In the genomic region with DNA sequence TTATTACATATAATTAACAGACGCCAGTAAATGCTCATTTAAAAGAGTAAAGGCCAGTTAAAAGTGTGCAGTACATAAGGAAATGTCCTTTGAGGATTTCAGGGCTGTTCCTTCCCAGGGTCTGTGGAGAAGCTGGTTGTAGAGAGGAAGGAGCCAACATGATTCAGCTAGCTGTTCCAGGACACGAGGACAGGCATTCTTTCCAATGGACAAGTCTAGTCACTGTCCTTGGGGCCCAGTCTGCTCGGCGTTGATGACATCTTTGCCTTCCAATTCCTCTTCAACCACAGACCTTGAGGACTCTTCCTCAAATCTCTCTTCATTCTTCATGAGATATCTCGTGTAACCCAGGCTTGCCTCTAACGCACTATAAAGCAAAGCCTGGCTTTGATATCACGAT, we compare ENCODE assay signal across 32 mouse cellular contexts. TPM values are rescaled to one million over a fixed set of nuclear protein-coding genes. Genes with fewer than 3 reads are reported as not detected.
DNase-seq lines count a peak whose midpoint lies in the region; ATAC-seq lines count a peak whose summit lies in the region.
"Had no signal": no experiment of that assay in that cellular context is flagged by ENCODE, and none has a peak within 500 bp of the region (broad histone marks: within the 10 kb centered on the region; RNA-seq: fewer than 3 reads in every experiment).

No protein-coding gene starts in this region.

- no peak overlapping the region for H3K9ac ChIP-seq in kidney, embryonic 14.5 days (ENCODE audit: low read depth, low read length)
- H3K9ac ChIP-seq: forebrain, embryonic 15.5 days; heart, embryonic 13.5 days; hindbrain, embryonic 12.5 days; lung, embryonic 15.5 days; neural tube, embryonic 12.5 days had no signal

- no peak for ATAC-seq in kidney, embryonic 14.5 days (ENCODE audit: low FRiP score, low TSS enrichment)
- ATAC-seq: forebrain, embryonic 15.5 days had no signal

- no peak overlapping the region for H3K4me3 ChIP-seq in kidney, embryonic 14.5 days (ENCODE audit: low read length)
- H3K4me3 ChIP-seq: embryonic facial prominence, embryonic 10.5 days; hindbrain, embryonic 12.5 days; layer of hippocampus, adult 2 months; limb, embryonic 10.5 days; neural tube, embryonic 12.5 days had no signal

- 84% methylated on average over 7 of the region's 7 CpGs for WGBS in kidney, embryonic 14.5 days

- H3K27me3 ChIP-seq in kidney, embryonic 14.5 days (ENCODE audit: control insufficient read depth, insufficient read depth, low read length): 0 out of 2 replicates have a peak, but pooled peaks cover 3% of the 10 kb centered on the region
- H3K27me3 ChIP-seq: forebrain, embryonic 15.5 days; hindbrain, embryonic 12.5 days; neural tube, embryonic 12.5 days had no signal

- H3K4me1 ChIP-seq in kidney, embryonic 14.5 days (ENCODE audit: control insufficient read depth, insufficient read depth, low read length): no peaks in the 10 kb centered on the region
- H3K4me1 ChIP-seq: neural tube, embryonic 12.5 days had no signal

- H3K9me3 ChIP-seq in kidney, embryonic 14.5 days (ENCODE audit: control insufficient read depth, low read length): no peaks in the 10 kb centered on the region
- H3K9me3 ChIP-seq: embryonic facial prominence, embryonic 10.5 days; forebrain, embryonic 15.5 days; heart, embryonic 13.5 days; hindbrain, embryonic 12.5 days; limb, embryonic 10.5 days; lung, embryonic 15.5 days; neural tube, embryonic 12.5 days had no signal

- H3K36me3 ChIP-seq in kidney, embryonic 14.5 days (ENCODE audit: control insufficient read depth, insufficient read depth, low read length): no peaks in the 10 kb centered on the region
- H3K36me3 ChIP-seq: embryonic facial prominence, embryonic 10.5 days; forebrain, embryonic 15.5 days; heart, embryonic 13.5 days; hindbrain, embryonic 12.5 days; limb, embryonic 10.5 days; lung, embryonic 15.5 days; neural tube, embryonic 12.5 days had no signal

- H3K4me2 ChIP-seq in kidney, embryonic 14.5 days (replicated peaks; ENCODE audit: low read depth, low read length): no peak overlapping the region
- H3K4me2 ChIP-seq: forebrain, embryonic 15.5 days; hindbrain, embryonic 12.5 days; neural tube, embryonic 12.5 days had no signal

- no peak overlapping the region for H3K27ac ChIP-seq in kidney, embryonic 14.5 days (ENCODE audit: low read depth, low read length)
- H3K27ac ChIP-seq: embryonic facial prominence, embryonic 10.5 days; forebrain, embryonic 15.5 days; heart, embryonic 13.5 days; hindbrain, embryonic 12.5 days; layer of hippocampus, adult 2 months; limb, embryonic 10.5 days; lung, embryonic 15.5 days; neural tube, embryonic 12.5 days had no signal

- peak; percentile 80 to 89 for DNase-seq in adrenal gland, adult (ENCODE audit: inconsistent age in 2 of 2, low spot score in 1 of 2)
- DNase-seq in adrenal gland, postnatal 4 days (ENCODE audit: low spot score in 2 of 2): no peak
- peak; percentile 27 for DNase-seq in ovary, adult 18-20 months (ENCODE audit: low spot score)
- DNase-seq in ovary, postnatal 14 days (ENCODE audit: low spot score): no peak
- DNase-seq in adrenal gland, postnatal 36 days: peak; percentile 55 to 60
- DNase-seq in naive thymus-derived CD4-positive, alpha-beta T cell, adult 2 months (ENCODE audit: low read depth): peak; percentile 47
- no peak for DNase-seq in c-Kit-positive CD71-positive TER-119-positive erythroid progenitor cells, embryonic 14.5 days (ENCODE audit: low spot score)
- DNase-seq: cerebellum, adult 11 months; cerebellum, adult 9-11 months; gastrocnemius, postnatal 14 days; kidney, adult 18-20 months; kidney, postnatal 10 days; lung, postnatal 4 days; right cerebral cortex, adult 18-20 months; right cerebral cortex, postnatal 4 days had no signal

RNA-seq across cellular contexts. Expression of gene Tmem192, which starts 1.4 kb away (rescaled TPM):
- total RNA-seq in adrenal gland, postnatal 4 days (2021): 10 to 100 TPM; 42.9 to 46.6 TPM
- 10 to 100 TPM; 41.4 to 73.4 TPM for total RNA-seq in adrenal gland, postnatal 36 days (2021)
- polyA plus RNA-seq in kidney, embryonic 14.5 days (2014; fragmentation: Nextera tagmentation; extraction: Ambion mirVana): 30.1 and 31.1 TPM in 2 replicates

RNA-seq across cellular contexts. Expression of gene Trim75, which starts 42.0 kb away (rescaled TPM):
- total RNA-seq in adrenal gland, postnatal 4 days (2021): not detected
- total RNA-seq in adrenal gland, postnatal 36 days (2021): not detected
- not detected in 2 replicates for polyA plus RNA-seq in kidney, embryonic 14.5 days (2014; fragmentation: Nextera tagmentation; extraction: Ambion mirVana)
- total RNA-seq: gastrocnemius, postnatal 14 days; heart, adult 18-20 months; heart, postnatal 25 days; layer of hippocampus, adult 2 months; layer of hippocampus, postnatal 25 days; liver, adult 2 months had no signal
- polyA plus RNA-seq: cortical plate, adult 2 months; embryonic facial prominence, embryonic 10.5 days; forebrain, embryonic 15.5 days; G1E; heart, embryonic 13.5 days; hindbrain, embryonic 12.5 days; limb, embryonic 10.5 days; liver, adult 2 months; lung, embryonic 15.5 days; midbrain, embryonic 11.5 days; stomach, embryonic 14.5 days had no signal

Comparison
In these comparisons a context has a peak if more than half of its experiments do, and no peak if none do; other contexts are left out.
1. DNase-seq: peak in adrenal gland, adult (2 of 2), ovary, adult 18-20 months (single experiment), adrenal gland, postnatal 36 days (2 of 2) and naive thymus-derived CD4-positive, alpha-beta T cell, adult 2 months (single experiment); none in adrenal gland, postnatal 4 days (0 of 2), ovary, postnatal 14 days (single experiment) and c-Kit-positive CD71-positive TER-119-positive erythroid progenitor cells, embryonic 14.5 days (single experiment).